Mouse (Mus musculus) forebrain, embryonic 12.5 days (tissue): ENCODE data around the gene Rcan1. TPM values are rescaled to one million over a fixed set of nuclear protein-coding genes. Genes with fewer than 3 reads are reported as not detected.

ENCODE experiments used
- ATAC-seq: fragments of 200-750 bp; cut with Nextera tagmentation; 2 replicates; pipeline ENCODE4 v1.8.0; 2017; ENCODE audit warnings: moderate TSS enrichment; ENCODE audit not compliant: low FRiP score
- H3K27ac ChIP-seq: fragments of 300-500 bp; sonication (generic); 2 replicates; pipeline ENCODE4 v1.5.1; 2016; ENCODE audit warnings: mild to moderate bottlenecking
- H3K27me3 ChIP-seq: fragments of 300-500 bp; sonication (generic); 2 replicates; pipeline ENCODE4 v1.6.1; 2016; ENCODE audit warnings: mild to moderate bottlenecking
- H3K36me3 ChIP-seq: fragments of 300-500 bp; sonication (generic); replicated peaks from 2 replicates; pipeline ENCODE4 v1.6.1; 2016; ENCODE audit warnings: mild to moderate bottlenecking
- H3K4me1 ChIP-seq: fragments of 300-500 bp; sonication (generic); 2 replicates; pipeline ENCODE4 v1.6.1; 2016
- H3K4me2 ChIP-seq: fragments of 300-500 bp; sonication (generic); 2 replicates; pipeline ENCODE4 v1.6.1; 2016; ENCODE audit warnings: mild to moderate bottlenecking, moderate library complexity
- H3K4me3 ChIP-seq: fragments of 300-500 bp; sonication (generic); replicated peaks from 2 replicates; pipeline ENCODE4 v1.5.1; 2016; ENCODE audit warnings: mild to moderate bottlenecking
- H3K9ac ChIP-seq: fragments of 300-500 bp; sonication (generic); 2 replicates; pipeline ENCODE4 v1.6.1; 2016; ENCODE audit warnings: mild to moderate bottlenecking
- H3K9me3 ChIP-seq: fragments of 300-500 bp; sonication (generic); 2 replicates; pipeline ENCODE4 v1.6.1; 2016
- WGBS: fragments of 180-500 bp; shearing (Covaris S2); methylation state at CpG from one replicate; pipeline ENCODE4 v1.1.7; 2016; 5-methylcytosine and 5-hydroxymethylcytosine counted together
- polyA plus RNA-seq: library from polyadenylated mRNA; unstranded; fragments of >200 nt; fragmentation: Nextera tagmentation; extraction: Ambion mirVana; gene quantifications from 2 replicates; pipeline ENCODE4 v1.2.1, GENCODE M21; 2016

Gene Rcan1
- polyA plus RNA-seq, 1 experiment from 2014 or later = 43.1 TPM

GRCm38 (mm10) chr16:92465642-92466526, 4.8 kb downstream of the Rcan1 start:
- Histone ChIP-seq H3K27me3 (peaks cover 3% of the 10 kb centered on the region; the same call in 1 of the 2 replicates), H3K4me1 (peaks cover 27% of the 10 kb centered on the region), H3K4me3 (peak overlapping the region; percentile 88), H3K27ac (no peak overlapping the region), H3K4me2 (peak overlapping the region; percentile 82), H3K9me3 (no peaks in the 10 kb centered on the region), H3K9ac (peak overlapping the region; percentile 81), H3K36me3 (no peaks in the 10 kb centered on the region)
- under 1% methylated on average over 90 of the region's 94 CpGs for WGBS
- ATAC-seq = peak; percentile 98

GRCm38 (mm10) chr16:92465226-92465625, 5.4 kb downstream of the Rcan1 start:
- peaks cover 27% of the 10 kb centered on the region for H3K4me1 ChIP-seq
- H3K27me3 ChIP-seq = no peaks in the 10 kb centered on the region
- peak overlapping the region; percentile 81 for H3K9ac ChIP-seq
- H3K27ac ChIP-seq = no peak overlapping the region
- no peak for ATAC-seq
- peak overlapping the region; percentile 88 for H3K4me3 ChIP-seq
- no peaks in the 10 kb centered on the region for H3K9me3 ChIP-seq
- no peaks in the 10 kb centered on the region for H3K36me3 ChIP-seq
- 4% methylated on average over 10 of the region's 10 CpGs for WGBS
- peak overlapping the region; percentile 82 for H3K4me2 ChIP-seq

GRCm38 (mm10) chr16:92464390-92464972, 6.2 kb downstream of the Rcan1 start:
- Histone ChIP-seq H3K4me3 (peak overlapping the region; percentile 88), H3K9me3 (no peaks in the 10 kb centered on the region), H3K9ac (peak overlapping the region; percentile 81; the same call in 1 of the 2 replicates), H3K36me3 (no peaks in the 10 kb centered on the region), H3K27ac (no peak overlapping the region), H3K27me3 (no peaks in the 10 kb centered on the region), H3K4me1 (peaks cover 27% of the 10 kb centered on the region), H3K4me2 (peak overlapping the region; percentile 82)
- ATAC-seq = no peak
- WGBS = 61% methylated on average over 14 of the region's 14 CpGs

GRCm38 (mm10) chr16:92461412-92461811, 9.3 kb downstream of the Rcan1 start:
- Histone ChIP-seq H3K9me3 (no peaks in the 10 kb centered on the region), H3K36me3 (no peaks in the 10 kb centered on the region), H3K27ac (no peak overlapping the region), H3K4me1 (peaks cover 31% of the 10 kb centered on the region), H3K27me3 (no peaks in the 10 kb centered on the region), H3K9ac (no peak overlapping the region), H3K4me2 (no peak overlapping the region), H3K4me3 (no peak overlapping the region)
- ATAC-seq = no peak
- WGBS = 77% methylated on average over 6 of the region's 6 CpGs

- 23% methylated on average over 7 of the region's 7 CpGs for WGBS
- H3K27ac ChIP-seq = no peak overlapping the region
- H3K9ac ChIP-seq = no peak overlapping the region
- ATAC-seq = peak; percentile 65
- H3K27me3 ChIP-seq = no peaks in the 10 kb centered on the region
- no peak overlapping the region for H3K4me3 ChIP-seq
- H3K4me2 ChIP-seq = no peak overlapping the region
- H3K36me3 ChIP-seq = peaks cover 8% of the 10 kb centered on the region; the same call in 1 of the 2 replicates
- H3K4me1 ChIP-seq = peaks cover 9% of the 10 kb centered on the region; the same call in 1 of the 2 replicates
- H3K9me3 ChIP-seq = no peaks in the 10 kb centered on the region
These were observed 13.1 kb downstream of the Rcan1 start for GRCm38 (mm10) chr16:92457594-92457993.

- H3K27ac ChIP-seq = no peak overlapping the region
- no peak for ATAC-seq
- H3K9me3 ChIP-seq = no peaks in the 10 kb centered on the region
- no peaks in the 10 kb centered on the region for H3K27me3 ChIP-seq
- H3K4me3 ChIP-seq = no peak overlapping the region
- 88% methylated on average over 5 of the region's 5 CpGs for WGBS
- H3K4me1 ChIP-seq = peaks cover 4% of the 10 kb centered on the region; the same call in 1 of the 2 replicates
- no peak overlapping the region for H3K9ac ChIP-seq
- H3K36me3 ChIP-seq = peaks cover 16% of the 10 kb centered on the region
- H3K4me2 ChIP-seq = no peak overlapping the region
These were observed 14.7 kb downstream of the Rcan1 start for GRCm38 (mm10) chr16:92455969-92456368.

- Histone ChIP-seq H3K27ac (no peak overlapping the region), H3K4me3 (no peak overlapping the region), H3K4me2 (no peak overlapping the region), H3K4me1 (0 out of 2 replicates have a peak, but pooled peaks cover 4% of the 10 kb centered on the region), H3K27me3 (no peaks in the 10 kb centered on the region), H3K9ac (no peak overlapping the region), H3K36me3 (peaks cover 21% of the 10 kb centered on the region), H3K9me3 (no peaks in the 10 kb centered on the region)
- WGBS = 73% methylated on average over 8 of the region's 8 CpGs
- ATAC-seq = no peak
These were observed 15.2 kb downstream of the Rcan1 start for GRCm38 (mm10) chr16:92455488-92455887.

GRCm38 (mm10) chr16:92454495-92454894, 16.2 kb downstream of the Rcan1 start:
- ATAC-seq = no peak
- peaks cover 22% of the 10 kb centered on the region for H3K36me3 ChIP-seq

GRCm38 (mm10) chr16:92454002-92454401, 16.7 kb downstream of the Rcan1 start:
- WGBS = 87% methylated on average over 7 of the region's 7 CpGs
- Histone ChIP-seq H3K27me3 (no peaks in the 10 kb centered on the region), H3K9me3 (no peaks in the 10 kb centered on the region), H3K36me3 (peaks cover 24% of the 10 kb centered on the region), H3K4me1 (0 out of 2 replicates have a peak, but pooled peaks cover 4% of the 10 kb centered on the region), H3K27ac (no peak overlapping the region), H3K4me3 (no peak overlapping the region), H3K4me2 (no peak overlapping the region), H3K9ac (no peak overlapping the region)
- ATAC-seq = no peak

More at GRCm38 (mm10) chr16:92454495-92454894, 16.2 kb downstream of the Rcan1 start:
- H3K27me3 ChIP-seq = no peaks in the 10 kb centered on the region
- H3K4me3 ChIP-seq = no peak overlapping the region
- H3K9ac ChIP-seq = no peak overlapping the region
- H3K4me1 ChIP-seq = 0 out of 2 replicates have a peak, but pooled peaks cover 4% of the 10 kb centered on the region
- 93% methylated on average over 18 of the region's 18 CpGs for WGBS
- no peak overlapping the region for H3K4me2 ChIP-seq
- no peaks in the 10 kb centered on the region for H3K9me3 ChIP-seq
- H3K27ac ChIP-seq = no peak overlapping the region

GRCm38 (mm10) chr16:92452609-92453008, 18.1 kb downstream of the Rcan1 start:
- H3K27ac ChIP-seq = no peak overlapping the region; the same call in 1 of the 2 replicates
- H3K27me3 ChIP-seq = no peaks in the 10 kb centered on the region
- H3K36me3 ChIP-seq = peaks cover 29% of the 10 kb centered on the region
- ATAC-seq = no peak
- no peak overlapping the region for H3K9ac ChIP-seq
- H3K9me3 ChIP-seq = no peaks in the 10 kb centered on the region
- H3K4me3 ChIP-seq = no peak overlapping the region
- H3K4me2 ChIP-seq = no peak overlapping the region
- 0 out of 2 replicates have a peak, but pooled peaks cover 4% of the 10 kb centered on the region for H3K4me1 ChIP-seq
- 58% methylated on average over 8 of the region's 8 CpGs for WGBS

GRCm38 (mm10) chr16:92451516-92452072, 19.1 kb downstream of the Rcan1 start:
- no peak overlapping the region for H3K9ac ChIP-seq
- peaks cover 29% of the 10 kb centered on the region for H3K36me3 ChIP-seq
- H3K27me3 ChIP-seq = no peaks in the 10 kb centered on the region
- H3K9me3 ChIP-seq = no peaks in the 10 kb centered on the region
- no peak overlapping the region for H3K4me2 ChIP-seq
- H3K4me1 ChIP-seq = no peaks in the 10 kb centered on the region
- 90% methylated on average over 17 of the region's 17 CpGs for WGBS
- no peak overlapping the region for H3K4me3 ChIP-seq
- no peak overlapping the region for H3K27ac ChIP-seq
- no peak for ATAC-seq

GRCm38 (mm10) chr16:92450331-92450730, 20.3 kb downstream of the Rcan1 start:
- 92% methylated on average over 8 of the region's 8 CpGs for WGBS
- no peaks in the 10 kb centered on the region for H3K4me1 ChIP-seq
- no peak overlapping the region for H3K9ac ChIP-seq
- peaks cover 26% of the 10 kb centered on the region for H3K36me3 ChIP-seq
- H3K27me3 ChIP-seq = no peaks in the 10 kb centered on the region
- no peaks in the 10 kb centered on the region for H3K9me3 ChIP-seq
- no peak overlapping the region for H3K27ac ChIP-seq
- no peak overlapping the region for H3K4me3 ChIP-seq
- H3K4me2 ChIP-seq = no peak overlapping the region
- ATAC-seq = no peak
